Mouse (Mus musculus) megakaryocyte, embryonic 14.5 days (primary cell): ENCODE data around the gene Olfr643.

Experiments used
- FLI1 ChIP-seq: IDR thresholded peaks from 2 replicates; pipeline ENCODE4 v1.6.1; 2012; ENCODE audit warnings: low read length, inconsistent platforms, mixed read lengths
- GATA1 ChIP-seq: IDR thresholded peaks from 3 replicates; pipeline ENCODE4 v1.6.1; 2012; ENCODE audit warnings: mixed read lengths, low read length, inconsistent platforms, borderline replicate concordance

GRCm38 (mm10) chr7:104071769-104072168 is 65.4 kb downstream of the Olfr643 start, which contains the start of gene Olfr644:
- TF ChIP-seq GATA1 (no peak), FLI1 (no peak)
